Mouse (Mus musculus) ovary, postnatal 10 days (tissue): ENCODE measurements around the gene Sirt6.

Experiments used
- DNase-seq: peaks from one replicate; pipeline ENCODE4 v3.0.0; 2022; ENCODE audit warnings: low spot score

Sirt6 gene

GRCm38 (mm10) chr10:81623441-81623840 is 4.2 kb downstream of the Sirt6 start:
- DNase-seq: no peak

- no peak for DNase-seq
Observed at GRCm38 (mm10) chr10:81620786-81621185, 6.8 kb downstream of the Sirt6 start.

DNA sequence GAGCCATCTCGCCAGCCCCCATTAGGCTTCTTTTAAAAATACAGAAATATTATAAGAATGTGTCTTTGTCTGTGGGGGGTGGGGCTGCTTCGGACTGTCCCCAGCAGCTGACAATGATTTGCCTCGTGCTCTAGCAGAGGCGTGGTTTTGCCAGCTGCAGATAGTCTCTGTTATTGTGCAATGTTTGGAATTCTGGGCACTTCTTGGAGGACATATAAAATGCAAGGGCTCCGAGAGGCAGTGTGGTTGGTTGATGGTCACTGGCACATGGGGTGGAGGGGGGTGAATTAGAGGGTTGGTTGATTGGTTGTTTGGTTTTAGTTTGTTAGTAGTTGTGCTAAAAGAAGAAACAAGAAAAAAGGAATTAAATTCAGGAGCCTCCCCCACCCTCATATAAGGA is 7.6 kb downstream of the Sirt6 start:
- no peak for DNase-seq

GRCm38 (mm10) chr10:81615486-81615885 is 12.1 kb downstream of the Sirt6 start:
- no peak for DNase-seq

DNA sequence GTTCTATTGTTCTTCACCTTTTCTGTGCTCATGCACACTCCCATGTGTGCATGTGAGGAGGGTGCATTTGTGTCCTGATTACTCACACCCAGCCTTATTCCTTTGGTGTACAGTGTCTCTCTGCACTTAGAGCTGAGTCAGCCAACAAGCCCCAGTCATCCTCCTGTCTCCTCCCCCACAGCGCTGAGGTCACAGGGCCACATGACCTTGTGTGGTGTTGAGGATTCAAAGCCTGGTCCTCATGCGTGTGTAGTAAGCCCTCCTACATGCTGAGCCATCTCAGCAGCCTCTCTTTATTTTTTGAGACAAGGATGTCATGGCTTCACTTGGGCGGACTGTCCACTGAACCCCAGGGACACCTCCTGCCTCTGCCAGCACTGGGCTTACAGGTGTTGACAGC is 14.8 kb downstream of the Sirt6 start:
- DNase-seq: no peak

- DNase-seq: no peak
Observed at GRCm38 (mm10) chr10:81608308-81608707, 19.3 kb downstream of the Sirt6 start.

DNA sequence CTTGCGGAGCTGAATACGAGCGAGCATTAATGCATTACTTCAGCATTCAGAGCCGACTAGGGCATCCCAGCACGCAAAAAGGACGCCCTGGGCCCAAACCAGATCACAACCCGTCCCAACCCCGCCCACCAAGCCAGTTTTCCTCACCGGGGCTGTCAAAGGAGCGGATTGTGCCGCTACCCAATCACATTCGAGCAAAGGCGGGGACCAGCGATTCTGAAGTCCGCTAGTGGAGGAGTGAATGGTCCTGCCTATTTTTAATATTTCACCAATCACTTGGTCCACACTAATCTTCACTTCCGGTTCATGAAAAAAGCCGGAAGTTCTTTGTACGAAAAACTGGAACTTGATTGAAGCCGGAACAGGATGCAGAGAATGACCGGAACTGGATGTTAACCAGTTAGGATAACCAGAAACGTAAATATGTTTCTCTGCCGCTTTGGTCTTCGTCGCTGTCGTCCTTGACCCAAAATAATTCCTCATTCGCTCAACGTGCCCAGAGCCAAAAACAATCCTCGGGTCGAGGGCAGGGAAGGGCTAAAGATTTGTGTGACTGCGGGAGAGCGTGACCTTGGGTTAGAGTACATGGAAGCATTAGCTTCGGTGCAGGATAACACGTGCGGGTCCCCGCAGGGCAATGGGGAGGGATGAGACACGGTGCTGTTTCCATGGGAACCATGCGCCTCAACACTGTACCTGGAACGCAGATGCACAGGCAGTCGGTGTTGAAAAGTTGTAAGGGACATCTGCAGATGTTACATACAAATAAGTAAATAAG is 21.4 kb downstream of the Sirt6 start, which contains the start of gene BC025920:
Gene BC025920, plus strand, starts transcription at position 297 of the 778 bp plus-strand sequence.
- DNase-seq: peak; percentile 67

GRCm38 (mm10) chr10:81605666-81605973 is 22.0 kb downstream of the Sirt6 start:
- DNase-seq: no peak

GRCm38 (mm10) chr10:81604968-81605665 is 22.5 kb downstream of the Sirt6 start:
- peak; percentile 71 for DNase-seq

DNA sequence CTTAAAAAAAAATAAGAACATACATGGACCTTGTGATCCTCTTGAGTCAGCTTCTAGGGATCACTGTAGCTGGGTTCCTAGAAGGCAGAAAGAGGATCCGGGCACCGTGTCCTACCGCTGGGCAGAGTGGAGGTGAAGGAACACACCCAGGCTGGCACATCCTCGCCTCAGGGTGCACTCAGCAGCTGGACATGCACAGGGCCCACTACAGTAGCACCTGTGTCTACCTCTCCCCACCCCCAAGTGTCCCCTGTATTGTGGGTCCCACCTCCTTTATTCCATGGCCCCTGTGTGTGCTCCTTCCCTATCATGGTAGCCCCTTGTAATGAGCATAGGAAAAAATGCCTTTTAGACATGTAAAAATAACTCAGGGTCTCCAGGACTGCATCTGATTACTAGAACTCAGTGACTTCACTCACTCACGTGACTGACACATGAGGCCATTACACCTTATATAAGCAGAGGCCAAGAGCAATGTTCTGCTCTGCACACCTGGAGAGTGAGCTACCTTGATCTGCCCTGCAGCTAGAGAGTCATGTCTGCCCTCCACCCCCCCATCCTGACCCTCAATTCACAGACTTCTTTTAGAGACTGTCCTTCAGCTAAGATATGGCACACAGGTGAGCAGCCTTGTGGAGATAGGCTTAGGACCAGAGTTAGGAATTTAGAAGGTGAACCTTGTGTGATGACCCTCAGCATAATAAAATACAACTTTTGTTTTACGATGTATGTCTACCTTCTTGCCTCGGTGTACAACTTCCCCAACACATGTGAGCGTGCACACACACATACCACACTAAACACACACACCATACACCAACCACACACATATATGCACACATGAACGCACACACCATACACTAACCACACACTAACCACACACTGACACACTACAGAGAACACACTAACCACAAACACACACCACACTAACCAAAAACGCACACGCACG is 23.3 kb downstream of the Sirt6 start:
- no peak for DNase-seq

DNA sequence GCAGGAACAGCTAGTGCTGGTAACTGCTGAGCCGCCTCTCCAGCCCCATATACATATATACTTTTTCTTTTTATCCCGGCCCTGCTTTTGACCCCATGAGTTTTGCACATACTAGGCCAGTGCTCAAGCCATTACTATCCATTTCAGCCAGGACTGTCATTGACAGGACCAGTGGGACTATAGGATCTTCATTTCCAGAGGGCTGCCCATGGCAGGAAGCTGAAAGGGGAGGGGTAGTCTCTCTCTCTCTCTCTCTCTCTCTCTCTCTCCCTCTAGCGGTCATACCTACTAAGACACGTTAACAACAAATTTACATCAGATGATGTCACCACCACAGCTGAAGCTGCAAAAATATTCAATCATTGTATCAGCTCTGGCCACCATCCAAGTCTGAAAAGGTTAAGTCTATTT is 24.9 kb downstream of the Sirt6 start:
- DNase-seq: no peak

DNA sequence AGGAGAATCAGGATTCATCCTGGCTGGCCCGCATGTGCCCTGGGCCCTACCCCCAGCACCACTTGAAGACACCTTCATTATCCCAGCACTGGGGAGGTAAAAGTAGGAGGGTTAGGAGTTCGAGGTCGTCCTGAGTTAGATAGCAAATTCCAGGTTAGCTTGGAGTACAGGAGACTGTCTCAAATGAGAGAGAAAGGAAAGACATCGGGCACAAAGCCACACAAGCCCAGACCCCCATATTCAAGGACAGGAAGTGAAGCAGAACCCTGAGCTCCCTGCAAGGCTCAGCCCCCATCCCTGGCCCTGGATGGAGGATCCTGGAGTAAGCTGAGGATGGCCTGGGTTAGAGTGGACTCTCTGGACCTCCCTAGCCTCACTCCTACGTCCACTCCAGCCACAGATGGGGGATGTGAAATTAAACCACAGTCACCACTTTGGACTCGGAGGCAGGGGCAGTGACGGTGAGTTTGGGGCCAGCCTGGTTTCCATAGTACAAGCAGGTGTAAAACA is 26.1 kb downstream of the Sirt6 start:
- no peak for DNase-seq

GRCm38 (mm10) chr10:81600738-81601203 is 26.8 kb downstream of the Sirt6 start, which contains the start of gene Tle6:
TSS of gene Tle6 (minus strand) at chr10:81601073.
- DNase-seq: peak; percentile 88

GRCm38 (mm10) chr10:81600096-81600495 is 27.5 kb downstream of the Sirt6 start:
- no peak for DNase-seq

DNA sequence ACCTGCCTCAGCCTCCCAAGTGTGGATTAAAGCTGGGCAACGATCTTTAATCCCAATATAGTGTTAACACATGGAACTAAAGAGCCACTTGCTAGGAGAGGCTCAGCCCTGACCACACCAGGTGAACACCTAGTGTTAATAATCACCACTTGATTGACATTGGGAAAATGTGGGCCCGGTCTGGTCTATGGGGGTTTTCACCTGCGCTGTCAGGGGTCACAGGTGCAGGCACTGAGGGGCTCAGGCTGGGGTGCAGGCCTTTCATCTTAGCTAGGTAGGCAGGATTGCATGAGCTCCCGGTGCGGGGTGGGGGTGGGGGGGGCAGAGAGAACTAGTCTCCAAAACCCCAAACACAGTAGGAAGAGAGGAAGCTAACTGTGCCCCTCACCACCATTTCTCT is 28.0 kb downstream of the Sirt6 start:
- DNase-seq: no peak

DNA sequence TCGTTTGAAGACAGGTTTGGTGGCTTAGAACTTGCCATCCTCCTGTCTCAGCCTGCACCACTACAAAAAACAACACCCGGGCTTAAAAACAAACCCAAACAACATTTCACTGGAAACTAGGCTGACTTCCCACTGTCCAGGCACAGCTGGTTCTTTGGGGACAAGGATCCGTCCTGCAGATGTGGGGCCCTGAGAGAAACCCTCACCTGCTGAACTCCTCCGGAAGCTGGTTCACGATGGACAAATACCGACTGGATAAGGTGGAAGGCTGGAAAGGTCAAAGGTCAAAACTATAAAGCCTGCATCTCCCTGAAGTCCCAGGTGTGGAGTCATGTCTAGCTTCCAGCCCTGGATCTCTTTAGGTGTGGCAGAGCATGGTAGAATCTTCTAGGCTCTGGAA is 28.7 kb downstream of the Sirt6 start:
- no peak for DNase-seq

- no peak for DNase-seq
Observed at GRCm38 (mm10) chr10:81598342-81598741, 29.3 kb downstream of the Sirt6 start.

GRCm38 (mm10) chr10:81597137-81597950 is 30.3 kb downstream of the Sirt6 start:
- no peak for DNase-seq

DNA sequence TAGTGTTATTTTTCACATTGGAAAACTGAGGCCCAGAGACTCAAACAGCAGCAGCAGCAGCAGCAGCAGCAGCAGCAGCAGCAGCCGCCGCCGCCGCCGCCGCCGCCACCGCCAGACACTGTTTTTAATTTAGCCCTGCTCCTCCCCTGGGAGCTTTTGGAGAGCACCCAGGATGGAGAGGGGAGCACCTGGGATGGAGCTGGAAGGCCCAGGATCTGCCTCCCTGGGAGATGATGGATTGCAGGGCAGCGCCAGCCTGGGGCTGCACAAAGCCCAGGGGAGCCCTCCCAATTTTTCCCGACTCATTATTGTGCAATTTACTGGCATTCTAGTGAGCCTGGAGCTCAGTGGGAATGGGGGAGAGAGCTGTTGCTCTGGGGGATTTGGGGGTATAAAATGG is 31.0 kb downstream of the Sirt6 start:
- DNase-seq: peak; percentile 35

DNA sequence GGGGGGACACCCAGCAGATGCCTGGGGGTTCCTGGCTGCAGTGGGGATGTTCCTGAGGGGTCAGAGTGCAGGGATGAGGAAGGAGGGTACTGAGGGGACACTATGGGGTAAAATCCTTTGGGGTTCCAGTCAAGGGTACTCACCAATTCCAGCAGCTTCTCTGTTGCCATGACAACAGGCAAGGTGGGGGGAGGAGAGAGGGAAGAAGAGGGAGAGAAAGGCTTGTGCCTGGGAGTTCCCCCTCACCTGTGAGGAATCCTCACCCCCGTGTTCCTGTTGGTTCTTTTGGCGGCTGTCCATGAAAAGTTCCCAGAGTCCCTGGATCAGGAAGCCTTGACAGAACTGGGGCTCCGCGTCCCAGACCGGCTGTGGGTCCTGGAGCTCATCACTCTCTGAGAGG is 32.0 kb downstream of the Sirt6 start:
- no peak for DNase-seq

- DNase-seq: no peak
Observed at GRCm38 (mm10) chr10:81593935-81594334, 33.7 kb downstream of the Sirt6 start.
